Mouse (Mus musculus) spleen, postnatal 14 days (tissue): ENCODE data around the gene Rdh19.
"Not testable (repeated sequence)": the region's sequence is repeated elsewhere in the genome, so short reads cannot be mapped to it uniquely, and the experiment has no call there.

ENCODE experiments used
- DNase-seq, 2 experiments: peaks; one replicate each; pipeline ENCODE4 v3.0.0; 2021 to 2022; ENCODE audit warnings: low spot score in 2 of 2

The Rdh19 gene

DNA sequence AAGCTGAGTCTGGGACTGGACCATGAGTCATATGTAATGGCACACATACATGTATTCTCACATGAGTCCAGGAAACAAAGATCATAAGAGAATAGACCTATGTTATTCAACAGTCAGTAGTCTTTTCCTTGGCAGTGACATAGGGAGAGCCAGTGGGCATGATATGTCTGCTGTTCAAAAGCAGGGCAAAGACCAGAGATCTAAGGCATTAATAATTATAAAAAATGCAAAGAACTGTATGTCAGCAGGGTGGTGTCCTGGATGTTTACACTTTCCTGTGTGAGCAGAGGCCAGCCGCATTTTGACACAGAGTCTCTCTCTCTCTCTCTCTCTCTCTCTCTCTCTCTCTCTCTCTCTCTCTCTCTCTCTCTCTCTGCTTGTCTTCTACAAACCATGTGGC is at the start of gene Rdh19:
Rdh19 (plus strand) TSS at position 301 of the 400 bp plus-strand sequence.
- DNase-seq: no peak

DNA sequence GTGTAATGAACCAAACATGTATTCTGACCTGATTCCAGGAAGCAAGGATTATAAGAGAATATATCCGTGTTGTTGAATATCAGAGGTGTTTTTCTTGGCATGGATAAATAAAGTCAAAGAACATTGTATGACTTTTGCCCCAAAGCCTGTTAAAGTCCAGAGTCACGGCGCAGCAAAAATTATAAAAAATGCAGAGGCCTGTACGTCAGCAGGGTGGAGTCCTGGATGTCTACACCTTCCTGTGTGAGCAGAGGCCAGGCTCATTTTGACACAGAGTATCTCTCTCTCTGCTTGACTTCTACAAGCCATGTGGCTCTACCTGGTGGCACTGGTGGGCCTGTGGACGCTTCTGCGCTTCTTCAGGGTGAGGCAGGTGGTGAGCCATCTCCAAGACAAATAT is 48.8 kb upstream of the Rdh19 start, which contains the start of gene Rdh16:
Rdh16 (plus strand) TSS at position 262 of the 400 bp plus-strand sequence.
- DNase-seq: no peak

DNA sequence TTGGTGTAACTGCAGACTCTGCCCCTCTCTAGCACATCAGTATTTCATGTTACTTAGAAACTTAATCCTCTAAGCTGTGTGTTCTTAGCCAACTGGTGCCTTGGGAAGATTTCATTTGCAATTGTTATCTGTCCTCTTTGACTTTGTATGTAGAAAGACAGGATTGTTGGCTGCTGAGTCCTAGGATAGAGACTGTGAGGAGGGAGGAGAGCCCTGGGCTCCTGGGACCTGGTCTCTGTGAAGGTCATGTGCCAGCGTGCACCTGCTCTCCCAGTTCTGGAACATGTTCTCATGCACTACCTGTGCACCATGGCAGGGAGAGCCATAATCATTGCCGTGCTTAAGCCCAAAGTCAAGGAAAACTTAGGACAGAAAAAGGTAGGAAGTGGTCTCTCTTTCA is 48.1 kb upstream of the Rdh19 start:
- no peak for DNase-seq

DNA sequence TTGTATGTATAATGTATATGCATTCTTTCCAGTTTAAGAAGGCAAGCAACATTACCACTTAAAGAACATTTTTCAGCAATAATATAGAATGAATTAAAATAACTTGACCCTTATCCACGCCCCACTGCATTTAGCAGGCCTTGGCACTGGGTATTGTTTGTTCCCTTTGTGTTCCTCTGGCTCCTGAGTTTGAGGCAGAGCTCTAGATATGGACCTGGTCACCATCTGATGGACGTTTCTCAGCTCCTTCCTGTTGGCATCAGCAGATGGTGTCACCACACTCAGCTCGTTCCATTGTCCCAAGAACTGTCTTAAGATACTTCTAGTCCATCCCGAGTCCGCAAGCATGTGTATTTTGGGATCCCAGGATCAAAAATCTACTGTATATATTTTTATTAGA is 47.5 kb upstream of the Rdh19 start:
- DNase-seq: no peak

- no peak for DNase-seq
Measured at GRCm38 (mm10) chr10:127804416-127804815, 45.3 kb upstream of the Rdh19 start.

DNA sequence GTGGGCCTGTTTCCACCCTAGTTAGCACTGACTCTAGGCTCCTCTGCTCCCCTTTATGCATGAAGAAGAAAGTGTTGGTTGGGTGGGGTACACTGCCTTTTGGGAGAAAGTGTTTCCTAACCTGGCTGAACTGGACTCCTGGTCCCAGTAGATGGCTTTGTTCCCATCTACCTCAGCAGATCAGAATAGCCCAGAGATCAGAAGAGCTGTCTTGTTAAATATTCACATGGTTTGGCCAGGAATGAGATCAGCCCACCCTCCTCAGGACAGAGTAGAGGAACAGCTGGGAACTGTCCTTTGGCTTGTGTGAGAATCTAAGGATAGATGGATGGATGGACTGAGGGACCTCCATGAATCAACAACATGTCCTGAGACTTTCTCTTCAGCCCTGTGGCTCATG is 33.8 kb upstream of the Rdh19 start:
- no peak for DNase-seq

- DNase-seq: not testable (repeated sequence)
Measured at GRCm38 (mm10) chr10:127817268-127817910, 32.3 kb upstream of the Rdh19 start.

- not testable (repeated sequence) for DNase-seq
Measured at GRCm38 (mm10) chr10:127821806-127822205, 27.9 kb upstream of the Rdh19 start.

DNA sequence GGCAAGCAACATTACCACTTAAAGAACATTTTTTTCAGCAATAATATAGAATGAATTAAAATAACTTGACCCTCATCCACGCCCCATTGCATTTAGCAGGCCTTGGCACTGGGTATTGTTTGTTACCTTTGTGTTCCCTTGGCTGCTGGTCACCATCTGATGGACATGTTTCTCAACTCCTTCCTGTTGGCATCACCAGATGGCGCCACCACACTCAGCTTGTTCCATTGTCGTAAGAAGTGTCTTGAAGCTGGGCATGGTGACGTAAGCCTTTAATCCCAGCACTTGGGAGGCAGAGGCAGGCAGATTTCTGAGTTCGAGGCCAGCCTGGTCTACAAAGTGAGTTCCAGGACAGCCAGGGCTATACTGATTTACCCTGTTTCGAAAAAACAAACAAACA is 24.3 kb upstream of the Rdh19 start:
- DNase-seq: no peak

DNA sequence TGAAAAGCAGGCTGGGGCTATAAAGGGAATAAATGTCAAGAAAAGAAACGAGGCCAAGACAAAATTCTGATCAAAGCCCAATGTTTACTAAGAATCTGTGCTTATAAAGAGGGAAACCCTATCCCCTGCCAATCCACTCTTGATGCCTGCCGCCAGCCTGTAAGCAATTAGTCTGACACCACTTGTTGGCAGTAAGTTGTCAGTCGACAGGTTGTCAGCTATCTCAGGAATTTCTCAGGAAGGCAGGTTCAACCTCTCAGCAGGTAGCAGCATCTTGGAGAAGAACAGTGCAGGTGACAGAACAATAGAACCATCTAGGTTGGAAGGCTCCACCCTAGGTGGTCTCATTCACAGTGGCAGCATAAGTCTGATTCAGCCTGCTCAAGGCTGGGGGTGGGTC is 20.6 kb upstream of the Rdh19 start:
- DNase-seq: no peak

- DNase-seq: not testable (repeated sequence)
Measured at GRCm38 (mm10) chr10:127834186-127834585, 15.5 kb upstream of the Rdh19 start.

- no peak for DNase-seq
Measured at GRCm38 (mm10) chr10:127835292-127835691, 14.4 kb upstream of the Rdh19 start.

DNA sequence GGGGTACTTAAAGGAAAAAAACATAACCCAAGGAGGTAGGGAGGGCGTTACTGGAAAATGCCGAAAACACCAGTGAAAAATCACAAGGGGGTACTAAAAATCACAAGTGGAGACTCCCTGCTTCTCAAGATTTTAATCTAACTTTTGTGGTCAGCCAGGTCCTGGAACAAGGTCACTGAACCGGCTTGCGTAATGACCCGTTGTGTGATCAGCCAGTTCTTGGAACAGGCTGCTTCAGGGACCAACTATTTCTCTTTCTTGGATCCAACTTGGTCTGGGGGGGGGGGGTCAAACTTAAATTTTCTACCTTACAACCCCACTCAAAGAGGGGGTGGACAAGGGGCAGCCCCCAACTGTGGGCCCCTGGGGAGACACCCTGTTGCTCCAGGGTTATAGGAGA is 11.9 kb upstream of the Rdh19 start:
- DNase-seq: not testable (repeated sequence)

GRCm38 (mm10) chr10:127838539-127838938 is 11.2 kb upstream of the Rdh19 start:
- DNase-seq: no peak

DNA sequence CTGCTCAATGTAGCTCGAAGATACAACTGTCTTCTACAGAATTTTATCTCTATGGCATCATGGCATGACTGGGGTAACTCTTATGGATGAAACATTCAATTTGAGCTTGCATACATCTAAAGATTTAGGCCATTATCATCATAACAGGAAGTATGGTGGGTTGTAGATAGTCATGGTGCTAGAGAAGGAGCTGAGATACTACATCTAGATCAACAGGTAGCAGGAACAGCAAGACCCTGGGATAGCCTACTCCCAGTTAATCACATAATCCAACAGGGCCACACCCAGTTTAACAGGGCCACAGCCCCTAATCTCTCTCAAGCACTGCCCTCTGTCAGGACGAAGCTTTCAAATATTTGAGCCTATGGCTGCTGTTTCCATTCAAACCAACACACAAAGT is 9.0 kb upstream of the Rdh19 start:
- DNase-seq: no peak

DNA sequence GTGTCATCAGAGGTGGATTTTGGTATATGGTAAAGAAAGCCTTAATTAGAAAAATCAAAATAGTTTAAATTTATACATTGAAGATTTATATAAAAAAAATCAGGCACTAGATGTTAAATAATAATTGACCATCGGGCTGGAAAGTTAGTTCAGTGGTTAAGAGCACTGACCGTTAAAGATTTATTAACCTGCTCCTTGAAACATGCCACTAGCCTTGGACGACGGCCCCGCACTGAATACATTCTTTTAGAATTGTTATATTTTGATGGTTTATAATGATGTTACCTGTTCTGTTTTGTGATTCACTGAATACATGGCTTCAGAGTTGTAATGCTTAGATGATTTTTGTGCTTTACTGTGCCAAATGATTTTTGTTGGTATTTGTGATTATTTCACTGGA is 3.8 kb upstream of the Rdh19 start:
- not testable (repeated sequence) for DNase-seq

DNA sequence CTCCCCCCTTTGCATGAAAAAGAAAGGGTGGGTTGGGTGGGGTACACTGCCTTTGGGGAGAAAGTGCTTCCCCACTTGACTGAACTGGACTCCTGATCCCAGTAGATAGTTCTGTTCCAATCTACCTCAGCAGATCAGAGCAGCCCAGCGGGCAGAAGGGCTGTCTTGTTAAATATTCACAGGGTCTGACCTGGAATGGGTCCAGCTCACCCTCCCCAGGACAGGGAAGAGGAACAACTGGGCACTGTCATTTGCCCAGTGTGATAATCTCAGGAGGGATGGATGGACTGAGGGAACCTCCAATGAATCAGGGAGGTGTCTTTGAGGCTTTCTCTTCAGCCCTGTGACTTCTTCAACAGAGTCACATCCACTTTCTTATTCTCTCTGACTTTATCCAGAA is 1.6 kb upstream of the Rdh19 start:
- no peak for DNase-seq

- DNase-seq: no peak
Measured at GRCm38 (mm10) chr10:127856376-127856775, 6.6 kb downstream of the Rdh19 start.

DNA sequence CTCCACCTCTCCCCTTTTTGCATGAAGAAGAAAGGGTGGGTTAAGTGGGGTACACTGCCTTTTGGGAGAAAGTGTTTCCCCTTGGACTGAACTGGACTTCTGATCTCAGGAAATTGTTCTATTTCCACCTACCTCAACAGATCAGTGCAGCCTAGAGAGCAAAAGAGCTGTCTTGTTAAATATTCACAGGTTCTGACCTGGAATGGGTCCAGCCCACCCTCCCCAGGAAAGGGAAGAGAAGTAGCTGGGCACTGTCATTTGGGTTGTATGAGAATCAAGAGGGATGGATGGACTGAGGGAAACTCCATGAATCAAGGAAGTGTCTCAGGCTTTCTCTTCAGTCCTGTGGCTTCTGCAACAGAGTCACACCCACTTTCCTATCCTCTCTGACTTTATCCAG is 15.2 kb downstream of the Rdh19 start:
- DNase-seq: no peak

GRCm38 (mm10) chr10:127866232-127866631 is 16.5 kb downstream of the Rdh19 start, which contains the start of gene Rdh16f2:
Gene Rdh16f2, plus strand, starts transcription at chr10:127866474.
- no peak for DNase-seq

DNA sequence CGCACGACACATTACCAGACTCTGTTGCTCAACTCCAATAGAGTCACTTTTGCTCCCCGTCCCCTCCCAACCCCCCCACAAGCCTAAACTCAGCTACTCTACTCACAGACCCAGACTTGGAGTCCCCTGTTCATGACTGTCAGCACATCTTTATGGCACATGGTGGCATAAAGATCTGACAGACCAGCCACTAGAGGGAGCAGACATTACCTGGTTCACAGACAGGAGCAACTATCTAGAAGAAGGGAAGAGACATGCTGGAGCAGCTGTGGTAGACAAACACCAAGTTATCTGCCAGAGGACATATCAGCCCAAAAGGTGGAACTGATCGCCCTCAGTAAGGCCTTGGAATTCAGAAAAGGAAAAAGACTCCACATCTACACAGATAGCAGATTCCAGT is 22.8 kb downstream of the Rdh19 start:
- DNase-seq: no peak

DNA sequence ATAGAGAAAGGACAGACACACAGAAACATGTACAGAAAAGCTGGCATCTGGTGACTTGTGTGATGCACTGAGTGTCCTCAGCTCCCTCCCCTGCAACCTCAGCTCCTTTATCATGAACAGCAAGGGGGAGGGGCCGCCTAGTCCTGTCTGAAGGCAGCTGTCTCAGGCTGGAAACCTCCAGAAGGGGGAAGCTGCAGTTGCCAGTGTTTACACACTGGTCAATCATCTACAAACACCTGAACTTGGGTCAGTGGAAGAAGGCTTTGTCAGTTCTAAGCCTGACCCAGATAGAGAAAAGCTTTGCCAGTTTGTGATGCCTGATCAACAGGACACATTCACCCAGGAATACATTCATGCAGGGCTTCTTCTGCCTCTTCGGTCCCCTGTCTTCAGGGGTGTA is 28.0 kb downstream of the Rdh19 start:
- no peak for DNase-seq

- DNase-seq: no peak
Measured at GRCm38 (mm10) chr10:127878262-127879057, 28.7 kb downstream of the Rdh19 start.
